17 mouse cellular contexts compared by ENCODE assay signal in the genomic region with DNA sequence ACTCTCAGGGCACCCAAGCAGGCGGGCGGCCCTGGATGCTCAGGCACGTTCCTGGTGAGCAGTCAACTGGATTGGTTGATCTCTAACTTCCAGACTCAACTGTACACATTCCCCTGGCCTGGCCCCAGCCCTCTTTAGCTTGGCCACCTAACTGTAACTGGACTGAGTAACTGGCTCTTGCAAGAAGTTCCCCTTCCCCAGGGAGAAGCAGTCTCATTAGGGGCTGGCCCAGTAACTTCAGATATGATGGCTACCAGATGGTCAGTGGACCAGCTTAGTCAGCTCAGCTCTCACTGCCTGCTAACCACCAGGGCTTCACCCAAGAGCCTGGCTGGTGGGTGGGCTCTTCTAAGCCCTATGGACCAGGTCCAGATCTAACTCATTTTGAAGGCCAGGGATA.
DNase-seq lines count a peak whose midpoint lies in the region; ATAC-seq lines count a peak whose summit lies in the region.
"Had no signal": no experiment of that assay in that cellular context is flagged by ENCODE, and none has a peak within 500 bp of the region (broad histone marks: within the 10 kb centered on the region; RNA-seq: fewer than 3 reads in every experiment).

No protein-coding gene starts in this region.

- H3K4me3 ChIP-seq in hindbrain, embryonic 10.5 days: 0 out of 2 replicates have a peak overlapping the region, but pooled peaks have one; percentile 18
- no peak overlapping the region for H3K4me3 ChIP-seq in hindbrain, embryonic 14.5 days (replicated peaks; ENCODE audit: low read length)
- H3K4me3 ChIP-seq in limb, embryonic 10.5 days: no peak overlapping the region
- H3K4me3 ChIP-seq: forebrain, embryonic 13.5 days; heart, adult 2 months; hindbrain, embryonic 12.5 days; left cerebral cortex, adult 2 months; limb, embryonic 13.5 days; megakaryocyte, embryonic 14.5 days; midbrain, embryonic 15.5 days had no signal

- ATAC-seq in hindbrain, embryonic 14.5 days (ENCODE audit: low FRiP score): no peak
- ATAC-seq: forebrain, embryonic 13.5 days; midbrain, embryonic 15.5 days had no signal

- intact Hi-C loops in left cerebral cortex, postnatal 10 days (cut with DNase I): no loop called here

- H3K4me2 ChIP-seq in hindbrain, embryonic 14.5 days (replicated peaks): no peak overlapping the region
- H3K4me2 ChIP-seq: forebrain, embryonic 13.5 days; limb, embryonic 13.5 days; midbrain, embryonic 15.5 days had no signal

- H3K4me1 ChIP-seq in hindbrain, embryonic 10.5 days (replicated peaks): peaks cover 57% of the 10 kb centered on the region
- H3K4me1 ChIP-seq in hindbrain, embryonic 14.5 days (replicated peaks; ENCODE audit: control insufficient read depth, insufficient read depth, low read length): no peaks in the 10 kb centered on the region
- H3K4me1 ChIP-seq in limb, embryonic 10.5 days: peaks cover 60% of the 10 kb centered on the region

- H3K36me3 ChIP-seq in hindbrain, embryonic 10.5 days: no peaks in the 10 kb centered on the region; the same call in 1 of the 2 replicates
- no peaks in the 10 kb centered on the region for H3K36me3 ChIP-seq in hindbrain, embryonic 14.5 days (replicated peaks; ENCODE audit: control insufficient read depth, insufficient read depth)
- no peaks in the 10 kb centered on the region for H3K36me3 ChIP-seq in limb, embryonic 10.5 days
- H3K36me3 ChIP-seq: hindbrain, embryonic 12.5 days; limb, embryonic 13.5 days; midbrain, embryonic 15.5 days had no signal

- no peaks in the 10 kb centered on the region for H3K9me3 ChIP-seq in hindbrain, embryonic 10.5 days
- no peaks in the 10 kb centered on the region for H3K9me3 ChIP-seq in hindbrain, embryonic 14.5 days (ENCODE audit: control insufficient read depth, low read length)
- no peaks in the 10 kb centered on the region for H3K9me3 ChIP-seq in limb, embryonic 10.5 days (replicated peaks)
- H3K9me3 ChIP-seq: forebrain, embryonic 13.5 days; hindbrain, embryonic 12.5 days; limb, embryonic 13.5 days; megakaryocyte, embryonic 14.5 days; midbrain, embryonic 15.5 days had no signal

- peaks cover 68% of the 10 kb centered on the region for H3K27me3 ChIP-seq in hindbrain, embryonic 10.5 days (ENCODE audit: insufficient read depth, poor library complexity, severe bottlenecking)
- peaks cover 54% of the 10 kb centered on the region for H3K27me3 ChIP-seq in hindbrain, embryonic 14.5 days (ENCODE audit: control insufficient read depth, insufficient read depth, low read length)
- peaks cover 68% of the 10 kb centered on the region for H3K27me3 ChIP-seq in limb, embryonic 10.5 days (ENCODE audit: low read depth, poor library complexity, severe bottlenecking)

- no peak overlapping the region for H3K9ac ChIP-seq in hindbrain, embryonic 14.5 days
- H3K9ac ChIP-seq: forebrain, embryonic 13.5 days; hindbrain, embryonic 12.5 days; limb, embryonic 13.5 days; liver, embryonic 14.5 days; midbrain, embryonic 15.5 days had no signal

- WGBS in hindbrain, embryonic 10.5 days: 91% methylated on average over 3 of the region's 3 CpGs
- 90% methylated on average over 3 of the region's 3 CpGs for WGBS in hindbrain, embryonic 14.5 days
- WGBS in limb, embryonic 10.5 days: 92% methylated on average over 3 of the region's 3 CpGs

- peak; percentile 32 for DNase-seq in gastrocnemius, adult 18-20 months (ENCODE audit: low spot score)
- no peak for DNase-seq in gastrocnemius, postnatal 10 days
- no peak for DNase-seq in hindbrain, embryonic 10.5 days (ENCODE audit: low spot score)
- no peak for DNase-seq in hindbrain, embryonic 14.5 days (ENCODE audit: low spot score)
- DNase-seq in lung, postnatal 4 days: peak; percentile 25 to 49
- no peak for DNase-seq in lung, postnatal 25 days (ENCODE audit: low spot score)
- DNase-seq in limb, embryonic 10.5 days (ENCODE audit: low spot score): no peak
- DNase-seq in left cerebral cortex, postnatal 10 days (ENCODE audit: extremely low spot score in 1 of 2, low spot score in 2 of 2): no peak
- DNase-seq: cerebellum, postnatal 25 days had no signal

- H3K27ac ChIP-seq in hindbrain, embryonic 10.5 days: 0 out of 2 replicates have a peak overlapping the region, but pooled peaks have one; percentile 62
- no peak overlapping the region for H3K27ac ChIP-seq in hindbrain, embryonic 14.5 days
- H3K27ac ChIP-seq in limb, embryonic 10.5 days: peak overlapping the region; percentile 71; the same call in 1 of the 2 replicates
- H3K27ac ChIP-seq: forebrain, embryonic 13.5 days; heart, adult 2 months; hindbrain, embryonic 12.5 days; left cerebral cortex, adult 2 months; limb, embryonic 13.5 days; liver, embryonic 14.5 days; midbrain, embryonic 15.5 days had no signal

Comparison
In these comparisons a context has a peak if more than half of its experiments do, and no peak if none do; other contexts are left out.
1. DNase-seq: peak in gastrocnemius, adult 18-20 months (single experiment) and lung, postnatal 4 days (2 of 2); none in gastrocnemius, postnatal 10 days (single experiment), hindbrain, embryonic 10.5 days (single experiment), hindbrain, embryonic 14.5 days (single experiment), lung, postnatal 25 days (single experiment), limb, embryonic 10.5 days (single experiment) and left cerebral cortex, postnatal 10 days (0 of 2).